Mouse (Mus musculus): ENCODE measurements at regions not wholly inside any gene's neighbourhood (a gene's known extent, or its start where the extent isn't known, plus 50 kb on each side); places are given as distances from the start of the nearest gene placed in this dataset.

GRCm38 (mm10) chr7:72541521-72542478 is 235.4 kb upstream of the Mctp2 start:
- H3K36me3 ChIP-seq (ENCODE audit: control insufficient read depth, insufficient read depth, low read length) = no peaks in the 10 kb centered on the region
- no peak for DNase-seq (ENCODE audit: extremely low read depth, low read depth, low spot score)
- no peak overlapping the region for H3K4me3 ChIP-seq (ENCODE audit: insufficient read depth, low read depth, low read length)
- H3K27ac ChIP-seq (replicated peaks; ENCODE audit: insufficient read depth, low read depth, low read length) = no peak overlapping the region
- H3K27me3 ChIP-seq (ENCODE audit: control insufficient read depth, insufficient read depth, low read length) = no peaks in the 10 kb centered on the region
- WGBS = 80% methylated on average over 14 of the region's 14 CpGs
- no peaks in the 10 kb centered on the region for H3K79me2 ChIP-seq (ENCODE audit: control insufficient read depth, insufficient read depth, low read length)
- no peaks in the 10 kb centered on the region for H3K4me1 ChIP-seq (ENCODE audit: control insufficient read depth, insufficient read depth, low read length)
- no peak overlapping the region for H3K9ac ChIP-seq (ENCODE audit: low read depth, low read length)
- no peak for TF ChIP-seq POLR2A (IDR thresholded peaks at IDR 0.05; ENCODE audit: extremely low read depth, insufficient read depth, low read length)
- no peak for TF ChIP-seq CTCF (IDR thresholded peaks at IDR 0.05; ENCODE audit: low read depth, low read length)

GRCm38 (mm10) chr7:72543501-72543900 is 237.1 kb upstream of the Mctp2 start:
- no peak for DNase-seq (ENCODE audit: extremely low read depth, low read depth, low spot score)
- H3K79me2 ChIP-seq (ENCODE audit: control insufficient read depth, insufficient read depth, low read length) = no peaks in the 10 kb centered on the region
- H3K4me1 ChIP-seq (ENCODE audit: control insufficient read depth, insufficient read depth, low read length) = no peaks in the 10 kb centered on the region
- H3K9ac ChIP-seq (ENCODE audit: low read depth, low read length) = no peak overlapping the region
- H3K4me3 ChIP-seq (ENCODE audit: insufficient read depth, low read depth, low read length) = no peak overlapping the region
- H3K27me3 ChIP-seq (ENCODE audit: control insufficient read depth, insufficient read depth, low read length) = no peaks in the 10 kb centered on the region
- WGBS = 80% methylated on average over 4 of the region's 4 CpGs
- no peaks in the 10 kb centered on the region for H3K36me3 ChIP-seq (ENCODE audit: control insufficient read depth, insufficient read depth, low read length)
- no peak for TF ChIP-seq CTCF (IDR thresholded peaks at IDR 0.05; ENCODE audit: low read depth, low read length)
- TF ChIP-seq POLR2A (IDR thresholded peaks at IDR 0.05; ENCODE audit: extremely low read depth, insufficient read depth, low read length) = no peak
- H3K27ac ChIP-seq (replicated peaks; ENCODE audit: insufficient read depth, low read depth, low read length) = no peak overlapping the region

GRCm38 (mm10) chr7:72543946-72544345 is 237.5 kb upstream of the Mctp2 start:
- H3K27ac ChIP-seq (replicated peaks; ENCODE audit: insufficient read depth, low read depth, low read length) = no peak overlapping the region
- no peak overlapping the region for H3K9ac ChIP-seq (ENCODE audit: low read depth, low read length)
- no peaks in the 10 kb centered on the region for H3K79me2 ChIP-seq (ENCODE audit: control insufficient read depth, insufficient read depth, low read length)
- 25% methylated on average over 4 of the region's 4 CpGs for WGBS
- H3K36me3 ChIP-seq (ENCODE audit: control insufficient read depth, insufficient read depth, low read length) = no peaks in the 10 kb centered on the region
- no peaks in the 10 kb centered on the region for H3K4me1 ChIP-seq (ENCODE audit: control insufficient read depth, insufficient read depth, low read length)
- no peaks in the 10 kb centered on the region for H3K27me3 ChIP-seq (ENCODE audit: control insufficient read depth, insufficient read depth, low read length)
- TF ChIP-seq CTCF (IDR thresholded peaks at IDR 0.05; ENCODE audit: low read depth, low read length) (no peak), POLR2A (IDR thresholded peaks at IDR 0.05; ENCODE audit: extremely low read depth, insufficient read depth, low read length) (no peak)
- H3K4me3 ChIP-seq (ENCODE audit: insufficient read depth, low read depth, low read length) = no peak overlapping the region
- DNase-seq (ENCODE audit: extremely low read depth, low read depth, low spot score) = peak; percentile 30

GRCm38 (mm10) chr7:72567378-72567777 is 261.0 kb upstream of the Mctp2 start:
- no peak overlapping the region for H3K9ac ChIP-seq (ENCODE audit: low read depth, low read length)
- no peak overlapping the region for H3K4me3 ChIP-seq (ENCODE audit: insufficient read depth, low read depth, low read length)
- no peaks in the 10 kb centered on the region for H3K27me3 ChIP-seq (ENCODE audit: control insufficient read depth, insufficient read depth, low read length)
- TF ChIP-seq CTCF (IDR thresholded peaks at IDR 0.05; ENCODE audit: low read depth, low read length) = no peak
- no peak for TF ChIP-seq POLR2A (IDR thresholded peaks at IDR 0.05; ENCODE audit: extremely low read depth, insufficient read depth, low read length)
- DNase-seq (ENCODE audit: extremely low read depth, low read depth, low spot score) = no peak
- no peaks in the 10 kb centered on the region for H3K36me3 ChIP-seq (ENCODE audit: control insufficient read depth, insufficient read depth, low read length)
- H3K4me1 ChIP-seq (ENCODE audit: control insufficient read depth, insufficient read depth, low read length) = no peaks in the 10 kb centered on the region
- no peak overlapping the region for H3K27ac ChIP-seq (replicated peaks; ENCODE audit: insufficient read depth, low read depth, low read length)
- H3K79me2 ChIP-seq (ENCODE audit: control insufficient read depth, insufficient read depth, low read length) = no peaks in the 10 kb centered on the region

- Histone ChIP-seq H3K27me3 (ENCODE audit: control insufficient read depth, insufficient read depth, low read length) (no peaks in the 10 kb centered on the region), H3K79me2 (ENCODE audit: control insufficient read depth, insufficient read depth, low read length) (no peaks in the 10 kb centered on the region), H3K36me3 (ENCODE audit: control insufficient read depth, insufficient read depth, low read length) (no peaks in the 10 kb centered on the region), H3K27ac (replicated peaks; ENCODE audit: insufficient read depth, low read depth, low read length) (no peak overlapping the region), H3K4me3 (ENCODE audit: insufficient read depth, low read depth, low read length) (no peak overlapping the region), H3K4me1 (ENCODE audit: control insufficient read depth, insufficient read depth, low read length) (no peaks in the 10 kb centered on the region), H3K9ac (ENCODE audit: low read depth, low read length) (no peak overlapping the region)
- DNase-seq (ENCODE audit: extremely low read depth, low read depth, low spot score) = no peak
- TF ChIP-seq POLR2A (IDR thresholded peaks at IDR 0.05; ENCODE audit: extremely low read depth, insufficient read depth, low read length) (no peak), CTCF (IDR thresholded peaks at IDR 0.05; ENCODE audit: low read depth, low read length) (no peak)
These were observed 262.8 kb upstream of the Mctp2 start for GRCm38 (mm10) chr7:72569177-72569576.

- Histone ChIP-seq H3K9ac (ENCODE audit: low read depth, low read length) (no peak overlapping the region), H3K27me3 (ENCODE audit: control insufficient read depth, insufficient read depth, low read length) (no peaks in the 10 kb centered on the region), H3K4me3 (ENCODE audit: insufficient read depth, low read depth, low read length) (no peak overlapping the region), H3K27ac (replicated peaks; ENCODE audit: insufficient read depth, low read depth, low read length) (no peak overlapping the region), H3K79me2 (ENCODE audit: control insufficient read depth, insufficient read depth, low read length) (no peaks in the 10 kb centered on the region), H3K36me3 (ENCODE audit: control insufficient read depth, insufficient read depth, low read length) (no peaks in the 10 kb centered on the region), H3K4me1 (ENCODE audit: control insufficient read depth, insufficient read depth, low read length) (no peaks in the 10 kb centered on the region)
- no peak for DNase-seq (ENCODE audit: extremely low read depth, low read depth, low spot score)
- WGBS = 86% methylated on average over 1 of the region's 1 CpGs
- TF ChIP-seq CTCF (IDR thresholded peaks at IDR 0.05; ENCODE audit: low read depth, low read length) = no peak
- no peak for TF ChIP-seq POLR2A (IDR thresholded peaks at IDR 0.05; ENCODE audit: extremely low read depth, insufficient read depth, low read length)
These were observed 267.9 kb upstream of the Mctp2 start for GRCm38 (mm10) chr7:72574316-72574715.
